Mouse (Mus musculus) monocyte, adult 2 months (primary cell): ENCODE measurements around the gene Fbf1.
"Not testable (repeated sequence)": the region's sequence is repeated elsewhere in the genome, so short reads cannot be mapped to it uniquely, and the experiment has no call there.

Source experiments
- DNase-seq, 2 experiments: peaks; one replicate each; pipeline ENCODE4 v3.0.0; 2022; ENCODE audit warnings: low spot score in 2 of 2, low read depth in 1 of 2

Gene Fbf1

DNA sequence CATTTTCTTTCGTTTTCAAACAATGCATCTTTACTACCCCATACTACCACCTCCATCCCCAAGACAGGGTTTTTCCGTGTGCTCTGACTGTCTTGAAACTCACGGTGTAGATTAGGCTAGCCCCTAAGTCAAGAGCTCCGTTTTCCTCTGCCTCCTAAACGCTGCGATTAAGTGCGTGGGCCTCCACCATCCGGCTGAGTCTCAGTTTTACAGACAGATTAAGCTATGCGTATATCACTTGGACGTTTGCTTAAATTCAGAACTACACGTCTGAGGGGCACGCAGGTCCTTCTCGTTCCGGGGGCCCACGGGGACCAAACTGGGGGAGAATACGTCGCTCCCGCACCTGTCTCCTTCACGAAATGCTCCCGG, 29.9 kb downstream of the Fbf1 start:
- no peak for DNase-seq

DNA sequence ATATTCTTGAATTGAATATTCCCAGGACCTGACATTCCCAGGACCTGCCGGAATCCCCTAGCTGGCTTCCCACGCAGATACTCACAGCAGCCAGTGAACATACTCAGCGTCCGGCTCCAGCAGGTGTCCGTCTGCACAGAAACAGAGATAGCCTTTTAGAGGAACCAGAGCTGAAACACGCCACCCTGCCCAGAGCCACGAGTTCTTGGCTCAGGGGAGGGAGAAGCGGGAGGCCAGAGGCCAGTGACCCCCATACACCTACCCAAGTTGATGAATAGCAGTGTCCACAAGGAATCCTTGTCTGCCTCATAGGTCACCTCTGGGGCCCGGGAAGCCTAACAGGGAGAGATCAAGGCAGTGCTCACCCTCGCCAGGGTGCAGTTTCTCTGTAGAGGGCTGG, 33.8 kb downstream of the Fbf1 start:
- no peak for DNase-seq

DNA sequence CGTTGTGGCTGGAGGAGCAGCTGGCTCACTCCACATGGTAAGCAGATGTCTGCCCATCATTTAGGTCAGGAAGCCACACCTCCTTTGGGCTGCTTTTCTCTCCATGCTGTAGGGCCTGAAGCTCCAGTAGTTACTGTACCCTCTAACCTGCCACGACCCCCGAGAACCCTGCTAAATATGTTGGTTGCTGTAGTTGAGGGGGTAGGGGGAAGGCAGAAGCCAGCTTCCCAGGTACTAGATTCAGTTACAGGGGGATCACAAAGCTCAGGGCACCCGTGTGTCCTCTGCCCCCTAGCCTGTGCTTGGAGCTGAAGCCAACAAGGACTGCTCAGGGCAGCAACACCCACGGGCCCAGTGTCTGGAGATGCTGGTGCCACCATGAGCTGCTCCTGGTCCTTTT, 34.5 kb downstream of the Fbf1 start:
- DNase-seq, result no peak

DNA sequence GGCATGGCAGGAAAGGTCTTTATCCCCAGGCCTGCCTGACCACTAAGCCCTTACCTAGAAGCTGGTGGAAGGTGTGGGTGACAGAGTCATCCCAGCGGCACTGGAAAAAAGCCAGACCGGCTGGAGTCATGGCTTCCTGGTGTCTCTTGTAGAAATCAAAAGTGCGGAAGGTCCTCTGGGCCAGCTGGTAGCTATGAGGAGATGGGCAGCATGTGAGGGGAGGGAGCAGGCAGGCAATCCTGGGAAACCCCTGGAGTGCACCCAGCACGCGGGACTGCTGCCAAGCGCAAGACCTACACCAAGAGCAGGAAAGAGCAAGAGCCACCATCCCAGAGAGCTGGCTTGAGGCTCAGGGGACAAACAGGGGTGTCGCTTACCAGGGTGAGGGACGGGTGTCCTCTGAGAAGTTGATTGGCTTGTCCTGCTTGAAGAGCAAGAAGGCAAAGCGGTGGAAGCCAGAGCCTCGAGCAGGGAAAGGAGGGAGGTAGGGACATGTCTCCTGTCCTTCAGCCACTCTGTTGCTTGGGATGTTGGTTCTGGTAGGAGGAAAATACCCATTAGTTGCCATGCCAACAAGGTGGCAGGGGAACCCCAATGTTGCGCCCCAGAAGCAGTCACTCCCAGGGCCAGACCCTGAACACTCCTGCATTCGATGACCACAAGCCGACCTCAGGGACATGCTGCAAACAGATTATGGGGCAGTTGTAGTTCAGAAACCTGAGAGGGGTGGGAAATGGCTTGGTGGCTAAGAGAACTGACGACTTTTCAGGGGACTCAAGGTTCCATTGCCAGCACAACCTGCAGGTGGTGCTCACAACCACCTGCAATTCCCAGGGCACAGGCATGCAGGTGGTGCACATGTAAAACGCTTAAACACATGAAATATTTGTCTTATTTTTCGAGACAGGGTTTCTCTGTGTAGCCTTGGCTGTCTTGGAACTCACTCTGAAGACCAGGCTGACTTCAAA, 35.3 kb downstream of the Fbf1 start:
- no peak for DNase-seq

DNA sequence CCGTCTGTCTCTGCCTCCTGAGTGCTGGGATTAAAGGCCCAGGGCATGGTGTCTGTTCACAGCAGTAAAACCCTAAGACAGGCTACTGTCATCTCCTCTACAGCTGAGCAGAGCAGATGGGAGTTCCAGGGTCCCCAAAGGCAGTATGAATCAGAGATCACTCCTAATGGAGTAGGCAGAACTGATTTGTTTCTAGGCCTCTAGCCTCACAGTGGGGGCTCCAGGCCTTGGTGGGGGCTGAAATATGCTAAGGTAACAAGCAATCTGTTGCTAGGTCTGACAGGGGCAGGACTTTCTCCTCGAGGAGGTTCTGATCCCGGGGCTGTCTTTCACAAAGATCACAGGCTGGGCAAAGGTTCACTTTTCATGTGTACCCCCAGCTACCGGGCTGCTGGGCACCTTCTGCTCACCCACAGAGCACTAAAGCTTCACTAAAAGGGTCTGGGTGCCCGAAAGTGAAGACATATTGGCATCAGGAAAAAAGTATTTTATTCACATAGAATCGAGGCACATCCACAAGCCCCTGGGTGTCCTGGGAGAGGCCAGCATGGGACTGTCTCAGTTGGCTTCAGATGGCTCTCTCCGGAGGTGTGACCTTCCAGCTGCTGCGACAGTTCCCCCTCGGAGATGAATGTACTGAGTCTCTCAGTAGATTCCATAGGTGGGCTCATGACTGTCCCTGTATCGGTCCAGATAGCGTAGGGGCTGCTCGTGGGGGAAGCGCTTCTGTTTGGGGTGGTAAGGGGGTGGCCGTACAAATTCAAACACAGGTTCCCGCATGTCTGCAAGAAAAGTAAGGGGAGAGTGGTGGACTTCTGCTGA, 36.4 kb downstream of the Fbf1 start:
- DNase-seq, result no peak

DNA sequence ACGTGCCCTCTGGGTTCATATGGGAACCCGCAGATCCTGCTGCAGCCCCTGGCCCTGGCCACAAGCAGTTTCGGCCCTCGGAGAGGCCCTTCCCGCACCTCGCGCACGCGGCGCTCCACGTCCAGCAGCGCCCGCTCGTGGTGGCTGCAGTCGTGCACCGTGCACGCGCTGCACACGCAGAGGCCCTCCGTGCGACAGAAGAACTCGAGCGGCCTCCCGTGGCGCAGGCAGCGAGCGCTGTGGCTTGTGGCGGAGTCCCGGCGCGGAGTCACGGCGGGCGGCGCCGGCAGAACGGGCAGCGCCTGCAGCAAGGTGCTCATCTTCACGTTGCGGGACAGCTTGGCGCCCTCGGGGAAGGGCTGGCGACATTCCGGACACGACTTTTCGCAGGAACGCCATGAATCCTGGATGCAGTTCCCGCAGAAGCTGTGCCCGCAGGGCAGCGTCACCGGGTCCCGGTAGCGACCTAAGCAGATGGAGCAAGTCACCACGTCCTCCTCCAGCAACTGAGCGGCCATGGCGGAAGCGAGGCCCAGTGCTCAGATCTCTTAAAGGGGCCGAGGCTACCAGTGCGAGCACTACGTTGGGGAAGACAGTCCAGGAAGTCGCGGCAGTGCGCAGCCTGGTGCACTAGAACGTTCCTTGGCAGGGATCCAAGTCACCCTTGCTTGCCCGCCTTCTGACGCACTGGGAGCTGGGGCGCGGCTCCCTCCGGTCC, 37.3 kb downstream of the Fbf1 start, which contains the start of gene Trim65:
Trim65 (minus strand) TSS at position 641 of the 718 bp plus-strand sequence.
- DNase-seq, result peak; percentile 75 to 82

DNA sequence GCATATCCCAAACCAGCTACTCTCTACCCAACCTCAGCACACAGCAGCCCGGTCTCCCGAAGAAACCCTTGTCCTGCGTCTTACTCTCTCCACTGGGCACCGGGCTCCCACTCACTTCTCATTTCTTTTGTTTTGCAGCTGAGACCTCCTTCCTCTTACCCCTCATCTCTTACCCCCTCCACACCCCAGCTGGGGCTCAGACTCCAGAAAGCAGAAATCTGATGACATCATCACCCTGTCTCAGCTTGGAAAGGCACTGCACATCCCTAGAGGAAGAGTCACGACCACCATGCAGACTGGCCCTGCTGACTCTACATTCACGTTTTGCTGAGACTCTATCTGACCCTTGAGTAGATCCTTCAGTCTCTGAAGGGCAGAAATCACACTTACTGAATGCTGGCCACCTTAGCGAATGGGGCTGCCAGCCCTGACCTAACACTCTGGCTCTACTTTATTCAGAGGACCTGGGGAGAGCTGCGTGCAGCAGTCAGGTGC, 37.9 kb downstream of the Fbf1 start:
- DNase-seq, result no peak

DNA sequence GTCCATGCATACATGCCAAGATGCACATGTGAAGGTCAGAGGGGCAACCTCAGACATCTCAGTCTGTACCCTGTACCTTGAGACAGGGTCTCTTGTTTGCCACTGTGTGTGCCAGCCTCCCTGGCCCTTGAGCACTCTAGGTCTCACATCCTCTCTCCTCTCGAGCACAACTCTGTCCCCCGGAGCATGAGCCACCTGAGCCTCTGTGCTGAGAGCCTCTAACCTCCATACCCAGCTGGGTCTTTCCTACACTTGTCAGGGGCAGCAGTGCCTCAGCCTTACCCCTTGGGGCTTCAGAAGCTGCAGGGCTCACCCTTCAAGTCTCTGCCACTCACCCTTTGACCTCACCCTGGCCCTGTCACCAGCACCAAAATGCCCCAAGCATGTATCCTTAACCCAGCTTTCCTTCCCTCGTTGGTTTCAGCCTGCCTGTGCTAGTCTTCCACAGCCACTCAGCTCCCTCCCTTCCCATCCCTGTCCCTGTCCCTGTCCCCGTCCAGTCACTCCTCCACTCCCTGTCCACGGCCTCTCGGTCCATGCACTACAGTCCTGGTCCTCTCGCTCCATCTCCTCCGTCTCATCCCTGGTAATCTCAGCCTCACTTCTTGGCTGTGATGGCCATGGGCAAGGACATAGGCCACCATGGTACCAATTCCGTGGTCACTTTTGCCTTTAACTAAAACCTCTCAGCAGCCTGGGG, 38.7 kb downstream of the Fbf1 start:
- no peak for DNase-seq

DNA sequence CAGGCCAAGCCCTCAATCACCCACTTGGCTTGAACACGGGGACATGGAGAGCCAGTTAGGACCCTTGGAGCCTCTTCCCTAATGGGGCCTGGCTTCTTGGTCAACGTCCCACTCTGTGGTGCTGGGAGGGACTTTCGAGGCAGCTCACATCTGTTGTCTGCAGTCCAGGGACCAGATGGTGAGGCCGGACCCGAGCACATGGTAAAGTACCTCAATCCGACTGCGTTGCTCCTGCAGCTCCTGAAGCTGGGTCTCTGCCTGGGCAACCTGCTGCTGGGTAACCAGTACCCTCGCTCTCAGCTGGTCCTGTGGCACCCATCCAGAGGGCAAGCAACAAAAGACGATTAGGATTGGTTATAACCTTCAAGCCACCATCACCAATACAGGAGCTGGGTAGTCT, 40.0 kb downstream of the Fbf1 start:
- no peak for DNase-seq

DNA sequence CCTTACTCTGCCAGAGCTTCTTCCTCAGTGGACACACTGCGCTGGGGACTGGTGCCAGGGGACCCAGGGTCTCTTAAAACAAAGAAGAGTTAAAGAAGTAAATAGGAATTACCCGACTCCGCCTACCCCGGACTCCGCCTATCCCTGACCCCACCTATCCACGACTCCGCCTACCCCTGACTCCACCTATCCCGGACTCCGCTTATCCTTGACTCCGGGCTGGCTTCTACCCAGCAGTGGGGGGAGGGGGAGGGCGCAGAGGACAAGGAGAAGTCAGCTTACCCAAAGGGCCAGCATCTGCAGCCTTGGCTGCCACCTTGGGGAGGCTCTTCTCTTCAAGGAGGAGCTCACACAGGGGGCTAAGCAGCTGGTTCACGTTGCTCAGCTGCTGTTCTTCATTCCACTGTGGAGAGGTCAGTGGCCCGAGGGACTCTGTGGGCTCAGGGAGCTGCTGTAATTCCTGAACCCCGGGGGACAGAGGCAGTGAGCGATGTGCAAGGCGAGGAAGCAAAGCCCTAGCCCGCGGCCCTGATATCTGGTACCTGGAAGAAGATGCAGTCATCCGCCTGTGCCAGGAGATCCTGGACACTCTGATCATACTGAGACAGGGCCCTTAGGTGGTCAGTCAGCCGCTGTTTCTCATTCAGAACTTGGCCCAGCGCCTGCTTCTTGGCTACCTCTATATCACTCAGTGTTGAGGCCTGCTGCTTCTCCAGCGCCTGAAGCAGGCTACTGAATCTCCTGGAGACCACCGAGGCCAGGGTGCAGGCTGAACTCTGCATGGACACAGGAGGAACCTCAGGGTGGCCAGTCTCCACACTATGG, 40.6 kb downstream of the Fbf1 start, which contains the start of gene Trim47:
Trim47 (minus strand) TSS at position 55 of the 825 bp plus-strand sequence.
- DNase-seq, result no peak

DNA sequence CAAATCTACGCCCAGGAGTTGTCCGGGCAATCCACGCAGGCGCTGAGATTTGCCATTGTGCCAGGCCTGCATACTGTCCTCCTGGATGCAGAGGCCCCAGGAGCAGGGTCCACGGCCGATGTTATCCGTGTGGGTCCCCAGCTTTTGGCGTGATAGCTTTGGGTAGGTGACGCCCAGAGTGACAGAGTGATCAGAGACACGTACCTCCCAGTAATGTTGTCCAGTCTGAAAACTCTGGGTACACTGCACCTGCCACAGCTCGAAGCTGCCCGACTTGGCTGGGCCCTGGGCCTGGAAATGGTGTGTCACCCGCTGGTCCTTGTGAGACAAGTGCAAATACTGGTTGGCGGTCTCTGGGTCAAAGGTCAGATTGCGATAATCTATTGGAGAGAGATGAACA, 41.7 kb downstream of the Fbf1 start:
- DNase-seq, result no peak

DNA sequence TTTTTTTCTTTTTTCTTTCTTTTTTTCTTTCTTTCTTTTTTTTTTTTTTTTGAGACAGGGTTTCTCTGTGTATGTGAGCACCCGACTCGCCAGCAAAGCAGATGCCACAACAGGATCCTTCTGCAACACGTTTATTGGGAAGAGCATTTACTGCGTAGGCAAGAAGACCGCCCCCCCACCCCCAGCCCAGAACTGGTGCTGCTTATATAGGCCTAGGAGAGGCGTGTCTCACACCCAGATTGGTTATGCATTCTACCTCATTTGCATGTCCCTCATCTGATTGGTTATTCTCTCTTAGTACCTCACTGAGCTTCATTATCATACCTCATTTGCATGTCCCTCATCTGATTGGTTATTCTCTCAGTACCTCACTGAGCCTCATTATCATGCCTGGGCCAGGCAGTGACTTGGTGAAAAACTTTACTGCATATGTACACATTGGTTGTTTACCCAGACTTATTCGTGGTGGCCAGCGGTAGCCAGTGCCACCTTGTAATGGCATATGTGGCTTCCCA, 46.2 kb downstream of the Fbf1 start:
- DNase-seq, result not testable (repeated sequence)

DNA sequence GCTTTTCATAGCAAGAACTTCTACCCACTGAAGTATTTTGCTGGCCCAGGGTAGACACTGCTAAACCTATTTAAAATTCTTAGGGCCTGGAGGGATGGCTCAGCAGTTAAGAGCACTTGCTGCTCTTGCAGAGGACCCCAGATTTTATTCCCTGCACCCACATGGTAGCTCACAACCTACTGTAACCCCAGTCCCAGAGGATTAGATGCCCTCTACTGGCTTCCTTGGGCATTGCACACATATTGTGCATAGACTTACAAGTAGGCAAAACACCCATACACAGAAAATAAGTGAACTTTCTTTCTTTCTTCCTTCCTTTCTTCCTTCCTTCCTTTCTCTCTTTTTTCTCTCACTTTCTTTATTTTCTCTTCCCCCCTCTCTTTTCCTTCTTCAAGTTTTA, 50.1 kb downstream of the Fbf1 start:
- DNase-seq, result no peak

DNA sequence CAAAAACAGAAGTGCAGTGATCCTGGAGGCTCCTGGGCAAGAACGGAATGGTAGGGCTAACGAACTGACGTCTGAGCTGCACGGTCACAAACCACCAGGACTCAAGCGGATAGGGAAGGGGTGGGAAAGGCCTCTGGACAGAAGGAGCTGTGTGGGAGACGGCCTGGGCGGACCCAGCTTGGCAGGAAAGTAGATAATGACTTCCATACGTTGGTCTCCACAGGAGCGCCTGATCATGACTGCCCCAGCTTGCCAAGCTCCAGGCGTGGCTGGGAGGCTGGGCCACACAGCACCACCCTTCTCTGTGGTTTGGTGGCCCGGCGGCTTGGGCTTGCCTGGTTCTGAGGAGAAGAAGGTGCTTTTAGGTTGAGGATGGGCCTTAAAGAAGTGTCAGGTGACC, 50.7 kb downstream of the Fbf1 start:
- DNase-seq, result no peak

DNA sequence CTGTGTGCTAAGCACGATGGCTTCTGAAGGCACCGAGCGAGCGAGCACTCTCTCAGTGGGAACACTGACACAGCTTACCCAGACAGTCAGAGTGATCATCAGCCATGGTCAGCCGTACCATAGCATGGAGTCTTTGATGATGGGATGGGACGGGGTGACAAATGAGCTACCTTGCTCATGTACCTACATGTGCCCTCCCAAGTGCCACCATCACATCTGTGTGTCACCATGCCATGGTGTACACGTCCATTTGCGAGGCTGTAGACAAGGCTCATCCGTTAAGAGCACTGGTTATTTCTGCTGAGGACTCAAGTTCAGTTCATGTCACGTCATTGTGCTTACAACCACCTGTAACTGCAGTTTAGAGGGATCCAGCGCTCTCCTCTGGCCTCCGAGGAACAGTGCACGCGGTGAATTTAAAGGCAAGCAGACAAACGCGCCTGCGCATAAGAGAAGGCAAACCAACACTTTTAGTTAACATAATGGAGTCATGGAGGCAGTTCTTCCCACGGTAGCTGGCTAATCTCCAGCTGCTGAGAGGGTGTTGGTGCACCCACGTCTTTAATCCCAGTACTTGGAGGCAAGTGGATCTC, 56.3 kb downstream of the Fbf1 start:
- no peak for DNase-seq

DNA sequence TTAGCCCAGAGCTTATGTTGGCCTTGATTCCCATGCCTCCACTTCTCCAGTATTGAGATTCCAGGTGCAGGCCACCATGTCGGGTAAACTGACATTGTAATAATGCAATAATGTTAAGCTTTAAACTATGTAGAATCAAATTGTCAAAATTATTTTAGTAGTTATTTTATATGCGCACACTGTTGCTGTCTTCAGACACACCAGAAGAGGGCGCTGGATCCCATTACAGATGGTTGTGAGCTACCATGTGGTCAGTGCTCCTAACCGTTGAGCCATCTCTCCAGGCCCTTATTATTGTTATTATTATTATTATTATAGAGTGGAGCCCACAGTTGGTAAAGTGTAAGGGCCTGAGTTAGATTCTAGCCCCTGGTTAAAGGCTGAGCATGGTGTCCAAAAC, 56.9 kb downstream of the Fbf1 start:
- DNase-seq, result no peak

DNA sequence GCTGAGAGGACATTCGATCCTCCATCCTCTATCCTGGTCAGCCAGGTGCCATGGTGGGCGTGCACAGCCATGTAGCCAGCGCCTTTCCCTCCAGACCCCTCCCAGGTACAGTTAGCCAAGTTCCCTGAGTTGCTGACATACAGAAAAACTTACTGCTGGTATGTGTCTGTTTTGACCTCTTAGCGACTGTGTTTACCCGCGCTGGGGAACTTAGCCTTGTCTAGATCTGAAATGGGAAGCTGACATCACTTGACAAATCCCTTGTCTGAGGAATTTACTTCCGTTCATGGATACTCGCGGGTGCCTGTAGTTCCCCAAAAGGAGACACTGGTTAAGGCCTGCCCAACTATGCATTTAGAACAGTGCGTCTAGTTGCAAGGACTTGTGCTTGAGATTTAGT, 57.4 kb downstream of the Fbf1 start:
- peak; percentile 30 to 39 for DNase-seq

DNA sequence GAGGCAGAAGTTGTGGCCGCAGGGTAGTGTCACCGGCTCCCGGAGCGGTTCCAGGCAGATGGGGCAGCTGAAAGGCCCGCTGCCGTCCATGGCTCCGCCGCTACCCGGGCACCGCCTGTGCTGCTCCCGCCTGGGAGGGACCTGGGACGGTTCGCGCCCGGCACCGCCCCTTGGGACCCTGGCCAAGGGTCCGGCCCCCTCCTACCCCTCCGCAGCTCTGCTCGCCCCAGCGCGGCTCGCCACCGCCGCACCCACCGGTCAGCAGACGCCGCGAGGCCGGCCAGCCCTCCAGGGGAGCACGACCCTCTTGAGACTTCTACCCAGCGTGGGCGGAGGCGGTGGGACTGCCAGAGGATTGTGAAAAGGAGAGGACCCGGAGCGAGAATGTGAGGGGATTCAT, 57.8 kb downstream of the Fbf1 start:
- peak in 1 of 2 experiments; percentile 37 for DNase-seq

DNA sequence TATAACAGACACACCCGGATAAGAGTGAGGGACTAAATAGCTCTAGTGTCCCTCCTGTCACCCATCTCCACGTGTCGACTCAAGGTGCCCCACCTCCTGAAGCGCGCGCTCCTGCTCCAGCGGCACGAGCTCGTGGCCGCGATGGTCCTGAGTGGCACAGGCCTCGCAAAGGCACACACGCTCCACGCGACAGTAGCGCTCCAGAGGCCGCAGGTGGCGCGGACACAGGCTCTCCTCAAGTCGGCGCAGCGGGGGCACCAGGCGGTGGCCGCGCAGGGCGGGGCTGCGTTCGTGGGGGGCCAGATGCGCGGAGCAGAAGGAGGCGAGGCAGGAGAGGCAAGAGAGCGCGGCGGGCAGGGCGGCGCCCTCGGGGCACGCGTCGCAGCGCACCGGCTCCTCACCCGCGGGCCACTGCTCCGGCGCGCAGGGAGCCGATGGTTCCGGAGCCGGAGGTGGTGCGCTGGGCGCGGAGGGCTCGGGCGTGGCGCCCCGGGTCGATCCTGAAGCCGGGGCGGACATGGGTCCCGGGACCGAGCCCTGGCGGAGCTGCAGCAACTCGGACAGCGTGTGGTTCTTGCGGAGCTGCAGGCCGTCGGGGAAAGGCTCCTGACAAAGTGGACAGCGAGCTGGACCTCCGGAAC, 58.4 kb downstream of the Fbf1 start:
- no peak for DNase-seq
